Mouse (Mus musculus) forebrain, postnatal 0 days (tissue): ENCODE measurements at regions not wholly inside any gene's neighbourhood (a gene's known extent, or its start where the extent isn't known, plus 50 kb on each side); places are given as distances from the start of the nearest gene placed in this dataset.
A peak's percentile ranks its signal among the peaks of the same experiment; 100 is the strongest.

Source experiments
- ATAC-seq: fragments of 200-750 bp; cut with Nextera tagmentation; 2 replicates; pipeline ENCODE4 v1.8.0; 2017; ENCODE audit warnings: mild to moderate bottlenecking, moderate library complexity
- DNase-seq: peaks from one replicate; pipeline ENCODE4 v3.0.0-alpha.2; 2015
- H3K27ac ChIP-seq: fragments of 300-500 bp; sonication (generic); 2 replicates; pipeline ENCODE4 v1.5.1; 2014; ENCODE audit warnings: low read depth, mild to moderate bottlenecking, antibody characterized with exemption, low read length, moderate library complexity, mixed read lengths
- H3K27me3 ChIP-seq: fragments of 300-500 bp; sonication (generic); 2 replicates; pipeline ENCODE4 v1.6.1; 2014; ENCODE audit warnings: mild to moderate bottlenecking, low read length, mixed read lengths; ENCODE audit not compliant: insufficient read depth
- H3K36me3 ChIP-seq: fragments of 300-500 bp; sonication (generic); 2 replicates; pipeline ENCODE4 v1.6.1; 2014; ENCODE audit warnings: mild to moderate bottlenecking, moderate library complexity; ENCODE audit not compliant: insufficient read depth
- H3K4me1 ChIP-seq: fragments of 300-500 bp; sonication (generic); 2 replicates; pipeline ENCODE4 v1.6.1; 2014; ENCODE audit warnings: antibody characterized with exemption; ENCODE audit not compliant: insufficient read depth
- H3K4me2 ChIP-seq: fragments of 300-500 bp; sonication (generic); 2 replicates; pipeline ENCODE4 v1.6.1; 2014; ENCODE audit warnings: low read depth, mild to moderate bottlenecking, moderate library complexity
- H3K4me3 ChIP-seq: fragments of 300-500 bp; sonication (generic); 2 replicates; pipeline ENCODE4 v1.5.1; 2014; ENCODE audit warnings: low read depth, low read length, mixed read lengths
- H3K9ac ChIP-seq: fragments of 300-500 bp; sonication (generic); 2 replicates; pipeline ENCODE4 v1.6.1; 2014; ENCODE audit warnings: mild to moderate bottlenecking
- H3K9me3 ChIP-seq: fragments of 300-500 bp; sonication (generic); 2 replicates; pipeline ENCODE4 v1.6.1; 2016; ENCODE audit warnings: low read length
- CTCF ChIP-seq: sonication (generic); IDR thresholded peaks from 2 replicates; pipeline ENCODE4 v1.5.1; 2016; ENCODE audit warnings: antibody characterized with exemption, control low read depth, low read depth
- WGBS: fragments of 180-500 bp; shearing (Covaris S2); extraction: QIAGEN DNeasy Blood & Tissue Kit; methylation state at CpG from one replicate; pipeline ENCODE4 v1.1.7; 2014; 5-methylcytosine and 5-hydroxymethylcytosine counted together

GRCm38 (mm10) chr2:50567542-50567941, 270.9 kb upstream of the Mmadhc start:
- TF ChIP-seq CTCF: no peak
- H3K9ac ChIP-seq: no peak overlapping the region
- no peaks in the 10 kb centered on the region for H3K9me3 ChIP-seq
- no peak overlapping the region for H3K4me3 ChIP-seq
- H3K36me3 ChIP-seq: no peaks in the 10 kb centered on the region
- no peaks in the 10 kb centered on the region for H3K27me3 ChIP-seq
- DNase-seq (peak; percentile 36), ATAC-seq (peak; percentile 46)
- H3K27ac ChIP-seq: no peak overlapping the region
- 49% methylated on average over 1 of the region's 1 CpGs for WGBS
- H3K4me2 ChIP-seq: no peak overlapping the region
- peaks cover 13% of the 10 kb centered on the region; the same call in 1 of the 2 replicates for H3K4me1 ChIP-seq

GRCm38 (mm10) chr2:50554031-50554430, 257.4 kb upstream of the Mmadhc start:
- no peak for ATAC-seq
- Histone ChIP-seq H3K4me3 (no peak overlapping the region), H3K9ac (no peak overlapping the region), H3K4me1 (no peaks in the 10 kb centered on the region), H3K36me3 (no peaks in the 10 kb centered on the region), H3K4me2 (no peak overlapping the region), H3K9me3 (no peaks in the 10 kb centered on the region), H3K27ac (no peak overlapping the region), H3K27me3 (no peaks in the 10 kb centered on the region)
- no peak for DNase-seq
- TF ChIP-seq CTCF: no peak

GRCm38 (mm10) chr2:50552437-50552836, 255.8 kb upstream of the Mmadhc start:
- Histone ChIP-seq H3K27ac (no peak overlapping the region), H3K27me3 (no peaks in the 10 kb centered on the region), H3K4me3 (no peak overlapping the region), H3K36me3 (no peaks in the 10 kb centered on the region), H3K9ac (no peak overlapping the region), H3K4me1 (no peaks in the 10 kb centered on the region), H3K9me3 (no peaks in the 10 kb centered on the region), H3K4me2 (no peak overlapping the region)
- 92% methylated on average over 2 of the region's 2 CpGs for WGBS
- ATAC-seq: no peak
- DNase-seq: no peak
- no peak for TF ChIP-seq CTCF

GRCm38 (mm10) chr2:50549871-50550270, 253.3 kb upstream of the Mmadhc start:
- Histone ChIP-seq H3K4me2 (no peak overlapping the region), H3K27me3 (no peaks in the 10 kb centered on the region), H3K4me1 (no peaks in the 10 kb centered on the region), H3K9me3 (no peaks in the 10 kb centered on the region), H3K4me3 (no peak overlapping the region), H3K27ac (no peak overlapping the region), H3K9ac (no peak overlapping the region), H3K36me3 (no peaks in the 10 kb centered on the region)
- WGBS: 77% methylated on average over 8 of the region's 8 CpGs
- TF ChIP-seq CTCF: no peak
- no peak for ATAC-seq
- DNase-seq: no peak

GRCm38 (mm10) chr2:50539741-50540441, 243.3 kb upstream of the Mmadhc start:
- DNase-seq (no peak), ATAC-seq (no peak)
- Histone ChIP-seq H3K9me3 (no peaks in the 10 kb centered on the region), H3K9ac (no peak overlapping the region), H3K27ac (no peak overlapping the region), H3K4me3 (no peak overlapping the region), H3K27me3 (no peaks in the 10 kb centered on the region), H3K4me2 (no peak overlapping the region), H3K36me3 (no peaks in the 10 kb centered on the region), H3K4me1 (no peaks in the 10 kb centered on the region)
- no peak for TF ChIP-seq CTCF
- 87% methylated on average over 2 of the region's 2 CpGs for WGBS

GRCm38 (mm10) chr2:50538068-50538467, 241.5 kb upstream of the Mmadhc start:
- no peak for TF ChIP-seq CTCF
- 61% methylated on average over 5 of the region's 5 CpGs for WGBS

GRCm38 (mm10) chr2:50535085-50535878, 238.7 kb upstream of the Mmadhc start:
- WGBS: 92% methylated on average over 4 of the region's 4 CpGs
- no peak overlapping the region for H3K4me2 ChIP-seq
- no peak for ATAC-seq

More at GRCm38 (mm10) chr2:50538068-50538467, 241.5 kb upstream of the Mmadhc start:
- no peak for DNase-seq
- Histone ChIP-seq H3K36me3 (no peaks in the 10 kb centered on the region), H3K4me1 (no peaks in the 10 kb centered on the region), H3K9me3 (no peaks in the 10 kb centered on the region), H3K27ac (no peak overlapping the region), H3K27me3 (no peaks in the 10 kb centered on the region), H3K9ac (no peak overlapping the region), H3K4me3 (no peak overlapping the region), H3K4me2 (no peak overlapping the region)
- no peak for ATAC-seq

More at GRCm38 (mm10) chr2:50535085-50535878, 238.7 kb upstream of the Mmadhc start:
- Histone ChIP-seq H3K36me3 (no peaks in the 10 kb centered on the region), H3K4me3 (no peak overlapping the region), H3K27me3 (no peaks in the 10 kb centered on the region), H3K9me3 (no peaks in the 10 kb centered on the region), H3K4me1 (no peaks in the 10 kb centered on the region), H3K27ac (no peak overlapping the region), H3K9ac (no peak overlapping the region)
- DNase-seq: no peak
- no peak for TF ChIP-seq CTCF
